Mouse (Mus musculus): ENCODE data around the gene Des.

Gene Des

DNA sequence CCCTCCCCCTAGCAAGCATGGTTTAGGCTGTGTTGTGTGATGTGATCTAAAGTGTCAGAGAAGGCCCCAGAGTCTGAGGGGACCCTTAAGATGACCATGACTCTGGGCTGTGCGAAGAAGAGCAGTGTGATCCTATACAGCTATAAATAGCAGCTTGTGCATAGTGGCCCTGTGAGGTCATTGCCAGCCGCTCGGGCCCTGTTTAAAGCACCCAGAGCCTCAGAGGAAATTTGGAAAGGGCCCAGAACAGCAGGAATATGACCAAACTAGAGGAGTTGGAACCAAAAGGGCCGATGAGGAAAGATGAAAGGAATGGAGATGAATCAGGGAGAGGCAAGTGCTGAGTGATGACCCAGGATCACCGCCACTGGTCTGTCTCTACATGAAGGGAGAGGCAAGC is 12.8 kb upstream of the Des start:
- DNase-seq (ENCODE audit: low spot score): no peak

- DNase-seq (ENCODE audit: low spot score): no peak
Observed at GRCm38 (mm10) chr1:75349275-75349674, 10.9 kb upstream of the Des start.

- DNase-seq (ENCODE audit: low spot score): no peak
Observed at GRCm38 (mm10) chr1:75357261-75357660, 2.9 kb upstream of the Des start.

DNA sequence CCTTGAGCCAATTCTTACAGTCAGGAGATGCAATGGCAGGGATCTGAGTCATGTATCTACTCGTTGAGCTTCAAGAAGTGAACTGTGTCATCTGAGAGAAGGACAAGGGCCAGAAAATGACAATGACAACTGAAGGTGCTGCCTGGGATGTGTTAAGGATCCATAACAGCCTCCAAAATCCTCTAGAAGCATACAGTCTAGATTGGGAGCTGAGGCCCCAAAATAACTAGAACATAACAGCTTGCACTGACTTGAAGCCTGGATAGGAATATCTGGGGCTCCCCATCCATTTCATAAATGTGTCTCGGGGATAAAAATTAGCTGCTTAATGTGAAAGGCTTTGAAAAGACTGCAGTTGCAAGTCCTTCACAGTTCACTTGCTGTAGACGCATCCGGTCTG is 2.1 kb upstream of the Des start:
- no peak for DNase-seq (ENCODE audit: low spot score)

GRCm38 (mm10) chr1:75359346-75359745 is 783 bp upstream of the Des start:
- DNase-seq (ENCODE audit: low spot score): no peak

GRCm38 (mm10) chr1:75361123-75361522 is 994 bp downstream of the Des start:
- no peak for DNase-seq (ENCODE audit: low spot score)

GRCm38 (mm10) chr1:75361750-75362149 is 1.6 kb downstream of the Des start:
- no peak for DNase-seq (ENCODE audit: low spot score)

DNA sequence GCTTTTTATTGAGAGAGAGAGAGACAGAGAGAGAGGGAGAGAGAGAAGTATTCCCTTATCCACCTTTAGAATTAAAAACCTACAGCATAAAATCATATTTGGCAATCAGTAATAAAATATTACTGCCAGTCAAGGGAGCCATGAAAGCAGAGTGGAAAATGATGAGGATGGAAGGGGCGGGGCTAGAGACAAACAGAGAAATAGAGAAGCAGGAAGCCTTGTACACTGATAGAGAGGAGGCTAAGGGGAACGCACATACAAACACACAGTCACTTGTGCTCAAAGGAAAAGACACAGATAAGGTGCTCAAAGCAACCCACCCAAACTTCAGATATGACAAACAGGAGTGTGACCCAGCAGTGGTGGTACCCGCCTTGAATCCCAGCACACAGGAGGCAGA is 3.7 kb downstream of the Des start:
- no peak for DNase-seq (ENCODE audit: low spot score)

DNA sequence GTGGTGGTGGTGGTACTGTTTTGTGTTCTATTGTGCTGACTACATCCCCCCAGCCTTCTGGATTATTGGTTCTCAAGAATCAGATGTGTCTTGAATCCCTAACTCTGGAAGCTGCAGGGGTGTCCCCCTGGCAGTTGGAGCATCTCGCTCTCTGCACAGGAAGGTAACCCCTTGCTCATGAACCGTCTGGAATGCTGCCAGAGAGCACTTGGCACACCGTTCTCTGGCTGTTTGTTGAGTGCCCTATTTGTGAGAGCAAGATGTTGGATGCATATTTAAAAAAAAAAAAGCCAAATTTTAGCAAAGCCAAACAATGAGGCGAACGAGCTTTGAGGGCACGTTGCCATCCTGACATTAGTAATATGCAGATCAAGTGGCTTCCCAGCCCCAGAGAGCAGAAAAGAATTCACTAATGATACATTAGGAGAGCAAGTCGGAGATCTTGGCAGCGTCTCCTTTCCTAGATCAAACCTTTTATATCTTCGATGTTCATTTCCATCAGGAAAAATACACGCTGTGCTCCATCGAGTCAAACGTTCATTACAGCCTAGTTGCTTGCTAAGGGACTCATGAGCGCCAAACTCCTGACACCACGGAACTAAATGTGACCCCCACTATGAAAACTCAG is 5.5 kb downstream of the Des start:
- DNase-seq (ENCODE audit: low spot score): no peak

DNA sequence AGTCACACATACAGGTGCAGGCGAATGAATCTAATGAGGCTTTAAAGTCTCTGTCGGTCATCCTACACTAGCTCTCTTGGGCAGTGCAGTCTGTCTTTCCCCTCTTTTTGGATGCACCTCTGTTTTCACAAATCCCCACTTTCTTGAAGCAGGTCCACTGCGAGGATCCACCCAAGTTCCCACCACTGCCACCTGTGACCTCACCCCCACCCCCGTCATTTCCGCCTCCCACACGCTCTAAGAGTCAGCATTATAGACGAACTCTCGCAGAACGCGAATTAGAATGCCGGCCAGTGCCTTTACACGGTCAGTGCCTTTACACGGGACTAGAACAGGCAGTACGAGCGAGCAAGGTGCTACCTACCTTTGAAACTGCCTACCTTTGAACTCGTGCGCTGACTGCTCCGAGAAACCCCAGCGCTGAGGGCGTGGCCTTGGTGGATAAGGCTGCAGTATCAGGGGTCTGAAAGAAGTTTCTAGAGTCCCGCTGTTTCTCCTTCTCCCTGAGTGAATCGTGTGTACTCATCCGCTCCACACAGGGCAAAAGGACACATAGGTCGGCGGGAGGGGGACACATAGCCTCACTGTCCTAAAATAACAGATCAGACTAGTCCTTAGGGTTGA is 9.3 kb downstream of the Des start:
- DNase-seq (ENCODE audit: low spot score): no peak

GRCm38 (mm10) chr1:75369984-75370660 is 10.0 kb downstream of the Des start:
- no peak for DNase-seq (ENCODE audit: low spot score)

DNA sequence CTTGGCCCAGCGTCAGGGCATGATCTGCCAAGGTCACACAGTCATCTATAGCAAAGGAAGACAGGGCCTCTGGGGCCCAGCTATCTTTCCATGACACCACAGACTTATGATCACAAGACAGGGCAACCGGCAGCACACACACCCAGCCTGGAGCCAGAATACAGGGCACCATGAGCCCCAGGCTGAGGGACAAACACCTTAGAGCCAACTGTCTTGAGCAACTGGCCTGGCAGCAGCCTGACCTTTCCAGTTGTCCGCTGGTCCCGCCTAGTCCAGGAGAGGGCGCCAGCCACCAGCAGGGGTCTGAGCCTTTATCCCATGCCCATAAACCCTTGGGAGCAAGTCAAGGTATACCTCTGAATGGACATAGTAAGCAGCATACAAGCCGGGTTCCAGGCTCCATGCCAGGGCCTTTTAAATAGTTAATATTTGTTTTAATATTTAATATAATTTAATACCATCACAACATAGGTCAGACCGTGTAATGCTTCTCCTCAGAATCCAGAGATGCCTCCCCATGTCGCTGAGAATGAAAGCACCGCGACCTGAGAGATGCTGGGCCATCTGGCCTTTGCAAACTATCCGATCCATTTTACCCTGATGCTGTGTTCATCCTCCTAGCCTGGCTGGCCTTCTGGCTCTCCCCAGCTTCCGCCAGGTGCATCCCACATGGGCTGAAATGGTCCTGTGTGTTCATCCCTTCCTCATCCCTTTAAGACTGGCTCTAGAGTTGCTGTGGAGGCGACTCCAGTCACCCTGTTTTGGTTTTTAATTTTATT is 11.4 kb downstream of the Des start:
- DNase-seq (ENCODE audit: low spot score): no peak

DNA sequence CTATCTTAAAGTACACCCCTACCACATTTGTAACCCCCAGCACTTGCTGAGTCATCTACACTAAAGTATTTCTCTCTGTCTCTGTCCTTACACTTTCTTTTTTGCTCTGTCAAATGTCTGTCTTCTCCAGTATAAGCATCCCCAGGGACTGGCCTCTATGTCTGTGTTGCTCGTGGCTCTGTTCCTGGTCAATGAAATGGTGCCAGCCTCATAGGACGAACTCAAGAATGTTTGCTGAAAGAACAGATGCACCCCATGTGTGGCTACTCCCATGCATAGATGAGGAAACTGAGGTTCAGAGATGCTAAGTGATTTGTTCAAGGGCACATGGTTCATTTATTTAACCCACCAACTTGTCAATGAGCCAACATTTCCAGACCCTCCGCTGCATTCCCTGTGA is 12.3 kb downstream of the Des start:
- DNase-seq (ENCODE audit: low spot score): no peak

GRCm38 (mm10) chr1:75373276-75373675 is 13.1 kb downstream of the Des start:
- no peak for DNase-seq (ENCODE audit: low spot score)

DNA sequence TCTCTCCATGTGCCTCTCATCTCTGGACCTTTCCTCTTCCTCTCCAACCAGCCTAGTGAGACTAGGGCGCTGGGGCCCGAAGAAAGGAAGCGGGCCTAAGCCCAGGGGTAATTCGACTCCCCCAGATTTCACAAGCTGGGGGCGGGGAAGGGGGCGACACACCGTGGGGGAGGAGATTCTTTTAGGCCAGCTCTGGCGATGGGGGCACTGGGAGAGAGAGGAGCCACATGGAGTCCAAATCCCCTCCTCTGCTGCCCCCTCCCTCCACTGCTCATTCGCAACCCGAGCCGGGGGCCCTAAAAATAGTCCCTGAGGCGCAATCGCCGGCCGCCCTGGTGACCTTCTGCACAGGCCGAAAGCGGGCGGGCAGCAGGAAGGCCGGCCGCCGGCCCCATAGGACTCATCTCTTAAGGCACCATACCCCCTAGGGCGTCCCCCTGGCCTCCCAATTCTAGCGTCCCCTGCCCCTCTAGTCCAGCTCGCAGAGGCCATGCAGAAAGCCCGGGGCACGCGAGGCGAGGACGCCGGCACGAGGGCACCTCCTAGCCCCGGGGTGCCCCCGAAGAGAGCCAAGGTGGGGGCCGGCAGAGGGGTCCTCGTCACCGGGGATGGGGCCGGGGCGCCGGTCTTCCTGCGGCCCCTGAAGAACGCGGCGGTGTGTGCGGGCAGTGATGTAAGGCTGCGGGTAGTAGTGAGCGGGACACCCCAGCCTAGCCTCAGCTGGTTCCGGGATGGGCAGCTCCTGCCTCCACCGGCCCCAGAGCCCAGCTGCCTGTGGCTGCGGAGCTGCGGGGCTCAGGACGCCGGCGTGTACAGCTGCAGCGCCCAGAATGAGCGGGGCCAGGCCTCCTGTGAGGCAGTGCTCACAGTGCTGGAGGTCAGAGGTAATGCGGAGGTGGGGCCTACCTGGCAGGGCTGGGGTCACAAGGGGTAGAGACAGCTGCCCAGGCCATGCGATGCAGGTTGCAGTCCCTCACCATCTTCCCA is 15.1 kb downstream of the Des start, which contains the start of gene Speg:
Gene Speg, plus strand, starts transcription at position 348 of the 987 bp plus-strand sequence.
- no peak for DNase-seq (ENCODE audit: low spot score)

DNA sequence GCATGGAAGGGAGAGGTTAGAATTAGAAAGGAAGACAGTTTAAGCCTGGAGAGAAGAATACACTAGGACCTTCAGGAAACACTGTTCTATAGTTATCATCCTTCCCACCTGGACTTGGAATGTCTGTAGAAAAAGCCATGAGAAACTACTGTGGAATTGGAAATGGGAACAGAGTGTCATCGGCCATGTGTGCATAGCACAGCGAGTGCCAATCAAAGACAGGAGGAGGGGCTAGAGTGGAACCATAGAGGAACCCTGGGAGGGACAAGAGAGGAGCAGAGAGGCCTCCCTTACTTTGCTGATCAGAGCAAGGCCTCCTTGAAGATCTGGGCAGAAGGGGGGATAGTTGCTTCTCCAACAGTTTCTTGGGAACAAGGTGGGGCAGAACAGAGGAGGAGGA is 19.1 kb downstream of the Des start:
- DNase-seq (ENCODE audit: low spot score): no peak

DNA sequence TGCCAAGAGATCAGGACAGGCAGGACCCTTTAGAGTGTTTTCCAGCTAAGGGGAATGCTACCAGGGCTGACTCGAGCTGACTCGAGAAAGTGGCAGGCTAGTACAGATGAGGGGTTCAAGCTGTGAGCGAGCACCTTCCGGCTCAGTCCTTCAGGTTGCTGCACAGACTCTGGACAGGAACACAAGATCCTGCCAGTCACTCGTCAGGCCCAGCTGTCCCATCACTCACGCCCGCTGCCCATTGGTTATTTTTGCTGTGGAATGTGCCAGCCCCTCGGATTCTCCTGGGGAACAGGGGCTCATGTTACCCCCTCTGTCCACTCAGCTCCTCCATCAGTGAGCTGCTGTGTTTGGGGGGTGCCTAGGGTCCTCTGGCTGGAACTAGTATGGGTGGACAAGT is 19.8 kb downstream of the Des start:
- DNase-seq (ENCODE audit: low spot score): no peak

- no peak for DNase-seq (ENCODE audit: low spot score)
Observed at GRCm38 (mm10) chr1:75380951-75381350, 20.8 kb downstream of the Des start.

GRCm38 (mm10) chr1:75381482-75382355 is 21.6 kb downstream of the Des start:
- no peak for DNase-seq (ENCODE audit: low spot score)

- no peak for DNase-seq (ENCODE audit: low spot score)
Observed at GRCm38 (mm10) chr1:75382356-75383071, 22.4 kb downstream of the Des start.

Measured in layer of hippocampus, adult 11-12 months (tissue).